Mouse (Mus musculus): Measurements from ENCODE around the gene 4930590J08Rik. TPM values are rescaled to one million over a fixed set of nuclear protein-coding genes. Genes with fewer than 3 reads are reported as not detected.

4930590J08Rik gene
- polyA plus RNA-seq, 1 experiment from 2014 or later = 0.98 TPM

- peak; percentile 65 for ATAC-seq
- WGBS = 41% methylated on average over 3 of the region's 3 CpGs
- H3K9ac ChIP-seq (replicated peaks; ENCODE audit: low read depth, low read length) = no peak overlapping the region
Measured at GRCm38 (mm10) chr6:91889255-91889906, 13.2 kb upstream of the 4930590J08Rik start.

GRCm38 (mm10) chr6:91890615-91891014 is 12.0 kb upstream of the 4930590J08Rik start:
- Histone ChIP-seq H3K27ac (ENCODE audit: low read length) (no peak overlapping the region), H3K9ac (replicated peaks; ENCODE audit: low read depth, low read length) (no peak overlapping the region)
- WGBS = 91% methylated on average over 5 of the region's 5 CpGs

More at GRCm38 (mm10) chr6:91889255-91889906, 13.2 kb upstream of the 4930590J08Rik start:
- H3K36me3 ChIP-seq (ENCODE audit: control insufficient read depth, insufficient read depth) = peaks cover 40% of the 10 kb centered on the region
- peaks cover 6% of the 10 kb centered on the region for H3K4me1 ChIP-seq (replicated peaks; ENCODE audit: control insufficient read depth, insufficient read depth, low read length)
- no peak overlapping the region for H3K4me2 ChIP-seq (ENCODE audit: low read length)
- H3K9me3 ChIP-seq (ENCODE audit: control insufficient read depth, low read length) = no peaks in the 10 kb centered on the region
- H3K27ac ChIP-seq (ENCODE audit: low read length) = peak overlapping the region; percentile 28; the same call in 1 of the 2 replicates
- no peak overlapping the region for H3K4me3 ChIP-seq (replicated peaks; ENCODE audit: low read length)
- no peaks in the 10 kb centered on the region for H3K27me3 ChIP-seq (replicated peaks; ENCODE audit: control insufficient read depth, insufficient read depth, low read length)

GRCm38 (mm10) chr6:91891776-91892175 is 10.8 kb upstream of the 4930590J08Rik start:
- H3K27me3 ChIP-seq (replicated peaks; ENCODE audit: control insufficient read depth, insufficient read depth, low read length) = no peaks in the 10 kb centered on the region

More at GRCm38 (mm10) chr6:91890615-91891014, 12.0 kb upstream of the 4930590J08Rik start:
- Histone ChIP-seq H3K4me3 (replicated peaks; ENCODE audit: low read length) (no peak overlapping the region), H3K9me3 (ENCODE audit: control insufficient read depth, low read length) (no peaks in the 10 kb centered on the region), H3K4me2 (ENCODE audit: low read length) (no peak overlapping the region), H3K36me3 (ENCODE audit: control insufficient read depth, insufficient read depth) (peaks cover 46% of the 10 kb centered on the region), H3K27me3 (replicated peaks; ENCODE audit: control insufficient read depth, insufficient read depth, low read length) (no peaks in the 10 kb centered on the region), H3K4me1 (replicated peaks; ENCODE audit: control insufficient read depth, insufficient read depth, low read length) (peaks cover 6% of the 10 kb centered on the region)
- ATAC-seq = no peak

GRCm38 (mm10) chr6:91896783-91897182 is 5.8 kb upstream of the 4930590J08Rik start:
- Histone ChIP-seq H3K4me3 (replicated peaks; ENCODE audit: low read length) (no peak overlapping the region), H3K4me1 (replicated peaks; ENCODE audit: control insufficient read depth, insufficient read depth, low read length) (no peaks in the 10 kb centered on the region), H3K9ac (replicated peaks; ENCODE audit: low read depth, low read length) (no peak overlapping the region), H3K36me3 (ENCODE audit: control insufficient read depth, insufficient read depth) (peaks cover 44% of the 10 kb centered on the region), H3K27me3 (replicated peaks; ENCODE audit: control insufficient read depth, insufficient read depth, low read length) (no peaks in the 10 kb centered on the region), H3K4me2 (ENCODE audit: low read length) (no peak overlapping the region), H3K9me3 (ENCODE audit: control insufficient read depth, low read length) (no peaks in the 10 kb centered on the region), H3K27ac (ENCODE audit: low read length) (no peak overlapping the region)
- 93% methylated on average over 3 of the region's 3 CpGs for WGBS
- no peak for ATAC-seq

More at GRCm38 (mm10) chr6:91891776-91892175, 10.8 kb upstream of the 4930590J08Rik start:
- Histone ChIP-seq H3K4me2 (ENCODE audit: low read length) (no peak overlapping the region), H3K36me3 (ENCODE audit: control insufficient read depth, insufficient read depth) (peaks cover 44% of the 10 kb centered on the region), H3K4me1 (replicated peaks; ENCODE audit: control insufficient read depth, insufficient read depth, low read length) (peaks cover 6% of the 10 kb centered on the region), H3K27ac (ENCODE audit: low read length) (no peak overlapping the region), H3K4me3 (replicated peaks; ENCODE audit: low read length) (no peak overlapping the region), H3K9me3 (ENCODE audit: control insufficient read depth, low read length) (no peaks in the 10 kb centered on the region), H3K9ac (replicated peaks; ENCODE audit: low read depth, low read length) (no peak overlapping the region)
- no peak for ATAC-seq
- 100% methylated on average over 2 of the region's 2 CpGs for WGBS

- H3K9me3 ChIP-seq (ENCODE audit: control insufficient read depth, low read length) = no peaks in the 10 kb centered on the region
- H3K36me3 ChIP-seq (ENCODE audit: control insufficient read depth, insufficient read depth) = peaks cover 22% of the 10 kb centered on the region
- ATAC-seq = peak; percentile 78
- no peak overlapping the region for H3K4me3 ChIP-seq (replicated peaks; ENCODE audit: low read length)
- no peaks in the 10 kb centered on the region for H3K4me1 ChIP-seq (replicated peaks; ENCODE audit: control insufficient read depth, insufficient read depth, low read length)
- H3K4me2 ChIP-seq (ENCODE audit: low read length) = no peak overlapping the region
- H3K27me3 ChIP-seq (replicated peaks; ENCODE audit: control insufficient read depth, insufficient read depth, low read length) = no peaks in the 10 kb centered on the region
- H3K27ac ChIP-seq (ENCODE audit: low read length) = no peak overlapping the region
- no peak overlapping the region for H3K9ac ChIP-seq (replicated peaks; ENCODE audit: low read depth, low read length)
- 34% methylated on average over 5 of the region's 5 CpGs for WGBS
Measured at GRCm38 (mm10) chr6:91901505-91901904, 1.1 kb upstream of the 4930590J08Rik start.

GRCm38 (mm10) chr6:91914011-91914410 is 11.4 kb downstream of the 4930590J08Rik start:
- no peak overlapping the region for H3K27ac ChIP-seq (ENCODE audit: low read length)
- no peak for ATAC-seq
- 88% methylated on average over 10 of the region's 10 CpGs for WGBS

GRCm38 (mm10) chr6:91917286-91917685 is 14.7 kb downstream of the 4930590J08Rik start:
- WGBS = 68% methylated on average over 4 of the region's 4 CpGs
- ATAC-seq = no peak
- H3K4me1 ChIP-seq (replicated peaks; ENCODE audit: control insufficient read depth, insufficient read depth, low read length) = no peaks in the 10 kb centered on the region

More at GRCm38 (mm10) chr6:91914011-91914410, 11.4 kb downstream of the 4930590J08Rik start:
- Histone ChIP-seq H3K27me3 (replicated peaks; ENCODE audit: control insufficient read depth, insufficient read depth, low read length) (no peaks in the 10 kb centered on the region), H3K4me2 (ENCODE audit: low read length) (no peak overlapping the region), H3K9ac (replicated peaks; ENCODE audit: low read depth, low read length) (no peak overlapping the region), H3K4me1 (replicated peaks; ENCODE audit: control insufficient read depth, insufficient read depth, low read length) (no peaks in the 10 kb centered on the region), H3K36me3 (ENCODE audit: control insufficient read depth, insufficient read depth) (no peaks in the 10 kb centered on the region), H3K9me3 (ENCODE audit: control insufficient read depth, low read length) (no peaks in the 10 kb centered on the region), H3K4me3 (replicated peaks; ENCODE audit: low read length) (no peak overlapping the region)

GRCm38 (mm10) chr6:91917716-91918115 is 15.1 kb downstream of the 4930590J08Rik start:
- Histone ChIP-seq H3K4me1 (replicated peaks; ENCODE audit: control insufficient read depth, insufficient read depth, low read length) (no peaks in the 10 kb centered on the region), H3K9ac (replicated peaks; ENCODE audit: low read depth, low read length) (no peak overlapping the region), H3K36me3 (ENCODE audit: control insufficient read depth, insufficient read depth) (no peaks in the 10 kb centered on the region), H3K27me3 (replicated peaks; ENCODE audit: control insufficient read depth, insufficient read depth, low read length) (no peaks in the 10 kb centered on the region), H3K4me2 (ENCODE audit: low read length) (no peak overlapping the region), H3K27ac (ENCODE audit: low read length) (no peak overlapping the region), H3K4me3 (replicated peaks; ENCODE audit: low read length) (no peak overlapping the region), H3K9me3 (ENCODE audit: control insufficient read depth, low read length) (no peaks in the 10 kb centered on the region)
- ATAC-seq = no peak
- WGBS = 79% methylated on average over 11 of the region's 11 CpGs

More at GRCm38 (mm10) chr6:91917286-91917685, 14.7 kb downstream of the 4930590J08Rik start:
- Histone ChIP-seq H3K9ac (replicated peaks; ENCODE audit: low read depth, low read length) (no peak overlapping the region), H3K27me3 (replicated peaks; ENCODE audit: control insufficient read depth, insufficient read depth, low read length) (no peaks in the 10 kb centered on the region), H3K9me3 (ENCODE audit: control insufficient read depth, low read length) (no peaks in the 10 kb centered on the region), H3K27ac (ENCODE audit: low read length) (no peak overlapping the region), H3K4me2 (ENCODE audit: low read length) (no peak overlapping the region), H3K36me3 (ENCODE audit: control insufficient read depth, insufficient read depth) (no peaks in the 10 kb centered on the region), H3K4me3 (replicated peaks; ENCODE audit: low read length) (no peak overlapping the region)

- Histone ChIP-seq H3K9ac (replicated peaks; ENCODE audit: low read depth, low read length) (no peak overlapping the region), H3K4me1 (replicated peaks; ENCODE audit: control insufficient read depth, insufficient read depth, low read length) (no peaks in the 10 kb centered on the region), H3K27ac (ENCODE audit: low read length) (no peak overlapping the region), H3K36me3 (ENCODE audit: control insufficient read depth, insufficient read depth) (no peaks in the 10 kb centered on the region), H3K9me3 (ENCODE audit: control insufficient read depth, low read length) (no peaks in the 10 kb centered on the region), H3K27me3 (replicated peaks; ENCODE audit: control insufficient read depth, insufficient read depth, low read length) (no peaks in the 10 kb centered on the region), H3K4me3 (replicated peaks; ENCODE audit: low read length) (no peak overlapping the region), H3K4me2 (ENCODE audit: low read length) (no peak overlapping the region)
- ATAC-seq = no peak
- WGBS = 71% methylated on average over 5 of the region's 5 CpGs
Measured at GRCm38 (mm10) chr6:91931231-91931630, 28.6 kb downstream of the 4930590J08Rik start.

All from forebrain, embryonic 16.5 days (tissue).